Mouse (Mus musculus): ENCODE measurements around the gene Klf11.
A peak's percentile ranks its signal among the peaks of the same experiment; 100 is the strongest.
"Not testable (repeated sequence)": the region's sequence is repeated elsewhere in the genome, so short reads cannot be mapped to it uniquely, and the experiment has no call there.

Gene Klf11

DNA sequence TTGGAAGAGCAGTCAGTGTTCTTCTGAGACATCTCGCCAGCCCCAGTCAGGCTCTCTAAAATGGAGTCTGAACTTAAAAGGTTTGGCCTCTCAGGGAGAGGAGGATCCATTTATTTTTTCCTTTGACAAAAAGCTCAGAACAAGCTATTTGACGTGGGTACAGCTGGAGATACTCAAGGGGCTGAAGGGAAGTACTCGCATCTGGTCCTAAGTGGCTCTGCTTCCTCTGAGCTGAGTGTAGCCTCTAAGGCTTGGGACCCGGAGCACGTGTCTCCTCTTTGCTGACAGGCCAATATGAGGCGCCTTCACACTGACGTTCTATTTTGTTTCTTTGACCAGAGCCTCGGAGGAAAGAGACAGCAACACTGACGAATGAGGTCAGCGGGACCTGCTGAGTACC, 48.5 kb downstream of the Klf11 start:
- no peak for DNase-seq (ENCODE audit: low read depth in 2 of 2, low spot score in 2 of 2)

DNA sequence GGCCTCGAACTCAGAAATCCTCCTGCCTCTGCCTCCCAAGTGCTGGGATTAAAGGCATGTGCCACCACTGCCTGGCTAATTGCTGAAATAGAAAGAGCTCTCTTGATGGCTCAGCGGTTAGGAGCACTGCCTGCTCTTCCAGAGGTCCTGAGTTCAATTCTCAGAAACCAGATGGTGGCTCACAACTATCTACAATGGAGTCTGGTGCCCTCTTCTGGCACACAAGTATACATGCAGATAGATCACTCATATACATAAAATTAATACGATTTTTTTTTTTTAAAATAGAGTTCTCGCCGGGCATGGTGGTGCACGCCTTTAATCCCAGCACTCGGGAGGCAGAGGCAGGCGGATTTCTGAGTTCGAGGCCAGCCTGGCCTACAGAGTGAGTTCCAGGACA, 50.5 kb downstream of the Klf11 start:
- not testable (repeated sequence) for DNase-seq (ENCODE audit: low read depth in 2 of 2, low spot score in 2 of 2)

DNA sequence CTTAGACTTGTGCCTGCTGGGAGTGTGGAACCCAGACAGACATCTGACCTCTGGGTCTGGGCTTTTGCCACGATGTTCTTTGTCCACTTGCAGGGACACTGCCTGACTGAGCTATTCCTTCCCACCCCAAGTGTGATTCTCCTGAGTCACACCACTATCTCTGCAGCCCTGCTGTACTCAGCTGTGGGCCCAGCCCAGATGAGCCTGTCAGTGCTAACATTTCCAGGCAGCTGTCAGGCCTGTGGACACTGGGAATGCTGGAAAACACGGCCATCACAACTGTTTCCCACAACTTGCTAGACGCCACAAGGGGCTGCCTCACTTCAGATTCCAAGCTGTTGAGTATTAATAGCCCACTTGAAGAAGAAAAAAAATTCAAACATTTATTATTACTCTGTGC, 51.9 kb downstream of the Klf11 start:
- no peak for DNase-seq (ENCODE audit: low read depth in 2 of 2, low spot score in 2 of 2)

DNA sequence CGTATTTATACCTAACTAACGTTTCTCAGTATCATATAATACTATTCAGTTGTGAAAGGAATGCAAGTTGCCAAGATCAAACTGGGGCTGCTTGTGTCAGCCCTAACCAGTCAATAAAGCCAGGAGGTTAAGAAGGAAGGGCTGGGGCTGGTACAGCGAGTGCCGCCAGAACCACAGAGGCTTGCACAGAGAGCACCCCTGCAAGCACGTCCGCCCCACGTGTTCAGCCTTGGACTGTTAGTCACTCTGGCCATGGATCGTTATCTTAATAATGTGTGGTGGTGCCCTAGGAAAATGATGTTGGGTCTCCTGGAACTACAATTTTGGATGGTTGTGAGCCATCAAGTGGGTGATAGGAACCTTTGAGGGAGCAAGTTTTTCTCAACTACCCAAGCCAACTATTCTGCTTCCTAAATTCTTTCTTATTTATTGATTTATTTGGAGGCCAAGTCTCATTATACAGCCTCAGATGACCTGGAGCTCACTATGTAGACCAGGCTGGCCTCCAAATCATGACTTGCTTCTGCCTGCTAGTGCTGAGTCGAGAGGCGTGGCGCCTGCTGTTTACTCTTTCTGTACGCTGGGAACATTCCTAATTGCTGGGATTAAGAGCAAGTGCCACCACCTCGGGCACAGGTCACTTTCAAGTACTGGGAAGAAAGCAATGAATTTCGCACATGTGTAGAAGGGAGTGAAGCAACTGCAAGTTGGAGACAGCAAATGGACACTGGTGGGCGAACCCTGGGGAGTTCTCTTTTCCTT, 54.6 kb downstream of the Klf11 start:
- no peak for DNase-seq (ENCODE audit: low read depth in 2 of 2, low spot score in 2 of 2)

DNA sequence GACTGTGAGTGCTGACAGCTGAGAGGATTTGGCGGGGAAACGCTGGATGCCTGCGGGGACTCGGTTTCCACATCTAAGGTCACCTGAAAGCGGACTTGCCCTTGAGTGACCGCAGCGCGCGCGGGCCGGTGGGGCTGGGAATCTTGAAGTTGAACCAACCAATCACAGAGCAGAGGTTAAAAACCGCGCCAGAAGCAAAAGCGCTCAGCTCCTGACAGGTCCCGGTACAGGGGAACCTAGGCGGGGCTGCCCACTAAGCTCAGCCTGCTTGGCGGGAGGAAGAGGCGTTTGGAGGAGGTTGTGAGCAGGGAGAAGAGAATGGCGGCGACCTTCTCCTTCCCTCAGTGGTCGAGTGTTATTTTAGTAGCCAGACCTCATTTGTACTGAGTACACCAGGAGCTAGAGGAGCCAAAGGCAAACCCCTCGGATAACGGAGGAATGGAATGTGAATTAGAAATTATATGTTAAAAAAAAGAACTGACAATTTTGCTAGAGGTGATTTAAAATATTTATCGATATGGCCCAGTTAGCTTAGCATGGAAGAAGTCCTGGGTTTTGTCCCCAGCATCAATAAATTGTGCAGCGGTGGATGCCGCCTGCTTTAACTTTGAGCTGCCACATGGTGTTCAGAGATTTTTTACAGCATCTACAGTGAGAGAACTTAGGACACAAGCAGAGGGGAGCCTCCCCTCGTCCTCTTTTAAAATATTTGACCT, 55.8 kb downstream of the Klf11 start:
- DNase-seq (ENCODE audit: low read depth in 2 of 2, low spot score in 2 of 2) = no peak

DNA sequence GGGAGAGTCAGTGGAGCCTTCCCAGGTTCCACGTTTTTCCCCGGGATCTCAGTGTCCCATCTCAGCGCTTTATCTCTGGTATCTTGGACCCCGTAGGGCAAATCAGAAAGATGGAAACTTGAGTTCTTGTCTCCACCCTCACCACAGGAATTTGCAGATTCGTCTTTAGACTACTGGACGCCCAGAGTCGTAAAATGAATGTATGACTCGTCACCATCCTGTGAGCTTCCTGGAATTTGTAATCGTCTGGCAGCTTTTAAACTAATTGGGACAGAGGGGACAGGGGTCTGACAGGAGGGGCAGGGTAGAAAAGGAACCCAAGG, 56.4 kb downstream of the Klf11 start:
- DNase-seq (ENCODE audit: low read depth in 2 of 2, low spot score in 2 of 2) = no peak

DNA sequence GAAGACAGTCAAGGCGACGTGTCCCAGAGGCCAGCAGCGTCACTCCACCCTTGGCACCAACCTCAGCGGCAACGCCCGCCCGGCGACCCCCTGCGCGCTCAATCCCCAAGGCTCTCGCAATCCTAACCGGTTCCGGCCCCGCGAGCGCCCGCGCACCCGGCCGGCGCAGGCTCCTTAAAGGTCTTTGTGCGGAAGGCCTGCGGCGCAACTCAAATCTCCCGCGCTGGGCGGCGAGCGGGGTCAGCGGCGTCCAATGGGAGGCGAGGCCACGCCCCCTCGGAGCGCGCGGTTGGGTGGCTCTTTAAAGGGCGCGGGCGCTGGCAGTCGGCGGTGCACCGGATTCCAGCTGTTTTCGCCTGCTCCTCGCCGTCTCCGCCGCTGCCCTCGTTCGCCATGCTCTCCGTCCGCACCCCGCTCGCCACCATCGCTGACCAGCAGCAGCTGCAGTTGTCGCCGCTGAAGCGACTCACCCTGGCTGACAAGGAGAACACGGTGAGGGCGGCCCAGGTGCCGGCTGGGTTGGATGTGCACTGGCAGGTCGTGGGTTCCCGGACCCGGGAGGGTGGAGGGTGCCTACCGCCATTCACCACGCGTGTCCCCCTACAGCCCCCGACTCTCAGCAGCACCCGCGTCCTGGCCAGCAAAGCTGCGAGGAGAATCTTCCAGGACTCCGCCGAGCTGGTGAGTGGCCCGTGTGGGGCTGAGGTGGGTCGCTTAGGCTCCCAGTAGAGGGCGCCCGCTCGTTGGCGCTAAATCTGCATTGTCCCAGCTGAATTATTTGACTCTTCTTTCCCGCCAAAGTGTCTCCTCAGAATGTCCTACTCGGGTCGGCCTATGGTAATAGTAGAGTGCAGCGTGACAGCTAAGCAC, 57.1 kb downstream of the Klf11 start, which contains the start of gene Rrm2:
Rrm2 (plus strand) TSS at position 288 of the 870 bp plus-strand sequence.
- peak; percentile 81 to 87 for DNase-seq (ENCODE audit: low read depth in 2 of 2, low spot score in 2 of 2)

DNA sequence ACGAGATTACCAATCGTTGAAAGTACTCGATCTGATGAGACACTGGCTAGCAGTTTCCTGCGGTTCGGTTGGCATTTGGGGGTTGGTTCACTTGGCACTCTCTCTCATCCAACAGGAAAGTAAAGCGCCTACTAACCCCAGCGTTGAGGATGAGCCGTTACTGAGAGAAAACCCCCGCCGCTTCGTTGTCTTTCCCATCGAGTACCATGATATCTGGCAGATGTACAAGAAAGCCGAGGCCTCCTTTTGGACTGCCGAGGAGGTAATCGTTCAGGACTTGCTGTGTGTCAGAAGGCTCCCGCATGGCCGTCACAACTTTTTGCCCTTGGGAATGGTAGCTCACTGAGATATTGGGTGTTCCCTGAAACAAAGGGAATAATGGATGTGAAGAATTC, 57.7 kb downstream of the Klf11 start:
- no peak for DNase-seq (ENCODE audit: low read depth in 2 of 2, low spot score in 2 of 2)

DNA sequence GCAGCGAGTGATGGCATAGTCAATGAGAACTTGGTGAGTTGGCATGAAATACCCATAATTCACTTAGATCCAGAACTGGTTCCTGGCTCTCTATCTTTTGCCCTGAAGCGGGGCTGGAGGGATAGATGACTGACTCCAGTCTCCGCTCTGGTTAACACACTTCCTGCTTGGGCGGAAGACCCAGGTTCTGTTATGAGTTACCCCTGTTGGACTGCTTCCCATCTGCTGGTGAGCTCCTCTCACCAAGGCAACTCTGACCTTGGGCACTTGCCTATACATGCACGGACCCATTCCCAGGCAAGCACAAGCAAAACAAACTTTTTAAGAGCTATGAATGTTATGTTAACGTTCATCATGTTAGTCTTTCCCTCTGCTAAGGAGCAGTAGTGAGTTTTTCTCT, 58.3 kb downstream of the Klf11 start:
- no peak for DNase-seq (ENCODE audit: low read depth in 2 of 2, low spot score in 2 of 2)

DNA sequence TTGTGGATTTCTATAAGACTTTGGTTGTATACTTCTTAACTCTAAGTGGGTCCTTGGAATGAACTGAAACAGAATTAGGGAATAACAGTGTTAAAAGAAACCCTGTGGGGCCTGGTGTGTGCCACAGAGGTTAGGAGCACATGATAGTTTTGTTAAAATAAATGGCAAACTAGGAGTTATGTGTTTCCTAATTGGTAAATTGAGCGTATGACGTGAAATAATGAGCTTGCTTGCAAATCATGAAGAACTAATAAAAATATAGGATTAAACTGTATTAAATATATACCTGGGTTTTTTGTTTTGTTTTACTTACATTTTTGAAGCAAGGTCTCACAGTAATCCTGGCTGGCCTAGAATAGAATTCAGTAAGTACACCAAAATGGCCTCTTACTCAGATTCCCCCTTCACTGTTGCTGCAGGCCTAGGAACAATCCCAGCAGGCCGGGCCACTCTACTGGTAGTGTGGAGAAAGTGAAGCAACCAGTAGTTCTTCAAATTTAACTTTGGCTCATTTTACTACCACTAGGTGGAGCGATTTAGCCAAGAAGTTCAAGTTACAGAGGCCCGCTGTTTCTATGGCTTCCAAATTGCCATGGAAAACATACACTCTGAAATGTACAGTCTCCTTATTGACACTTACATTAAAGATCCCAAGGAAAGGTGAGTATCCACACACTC, 58.9 kb downstream of the Klf11 start:
- peak; percentile 31 to 65 for DNase-seq (ENCODE audit: low read depth in 2 of 2, low spot score in 2 of 2)

DNA sequence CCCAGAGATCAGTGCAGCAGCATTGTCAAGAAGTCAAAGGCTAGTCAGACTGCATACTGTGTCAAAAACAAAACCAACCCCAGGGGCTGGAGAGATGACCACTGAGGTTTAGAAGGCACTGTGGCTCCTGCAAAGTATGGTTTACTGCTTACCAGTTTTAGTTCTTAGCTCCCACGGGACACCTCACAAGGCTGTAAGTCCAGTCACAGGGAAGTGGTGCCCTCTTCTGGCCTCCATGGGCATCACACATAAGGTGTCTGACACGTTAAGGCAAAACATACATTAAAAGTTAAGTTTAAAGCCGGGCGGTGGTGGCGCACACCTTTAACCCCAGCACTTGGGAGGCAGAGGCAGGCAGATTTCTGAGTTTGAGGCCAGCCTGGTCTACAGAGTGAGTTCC, 59.6 kb downstream of the Klf11 start:
- no peak for DNase-seq (ENCODE audit: low read depth in 2 of 2, low spot score in 2 of 2)

All from CD8-positive naive resting alpha-beta T cell, adult 2 months (primary cell).